Mouse (Mus musculus) skeletal muscle tissue, adult 2 months (tissue): Measurements from ENCODE around the gene Ppp1r35.
"Not testable (repeated sequence)": the region's sequence is repeated elsewhere in the genome, so short reads cannot be mapped to it uniquely, and the experiment has no call there.

Experiments used
- DNase-seq: peaks from one replicate; pipeline ENCODE4 v3.0.0-alpha.2; 2012; ENCODE audit warnings: low read depth, low spot score

Gene Ppp1r35

DNA sequence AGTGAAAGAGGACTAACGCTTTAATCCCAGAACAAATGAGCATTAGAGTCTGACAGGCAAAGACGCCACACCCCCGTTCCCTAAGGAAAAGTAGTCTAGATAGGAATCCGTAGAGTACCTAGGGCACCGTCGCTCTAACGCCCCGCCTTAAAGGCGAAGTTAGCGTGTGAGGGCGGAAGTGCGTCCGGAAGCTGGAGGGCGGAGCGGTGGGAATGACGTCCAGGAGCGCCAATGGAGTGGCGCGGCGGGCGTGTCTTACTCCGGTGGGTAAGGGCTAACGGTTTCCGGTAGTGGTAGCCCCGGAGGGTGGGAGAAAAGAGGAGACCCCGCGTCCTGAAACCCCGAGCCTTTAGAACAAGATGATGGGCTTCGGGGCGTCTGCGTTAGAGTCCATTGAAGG is at the start of gene Ppp1r35:
Ppp1r35 (plus strand) TSS at position 215 of the 400 bp plus-strand sequence.
- DNase-seq: peak; percentile 94

DNA sequence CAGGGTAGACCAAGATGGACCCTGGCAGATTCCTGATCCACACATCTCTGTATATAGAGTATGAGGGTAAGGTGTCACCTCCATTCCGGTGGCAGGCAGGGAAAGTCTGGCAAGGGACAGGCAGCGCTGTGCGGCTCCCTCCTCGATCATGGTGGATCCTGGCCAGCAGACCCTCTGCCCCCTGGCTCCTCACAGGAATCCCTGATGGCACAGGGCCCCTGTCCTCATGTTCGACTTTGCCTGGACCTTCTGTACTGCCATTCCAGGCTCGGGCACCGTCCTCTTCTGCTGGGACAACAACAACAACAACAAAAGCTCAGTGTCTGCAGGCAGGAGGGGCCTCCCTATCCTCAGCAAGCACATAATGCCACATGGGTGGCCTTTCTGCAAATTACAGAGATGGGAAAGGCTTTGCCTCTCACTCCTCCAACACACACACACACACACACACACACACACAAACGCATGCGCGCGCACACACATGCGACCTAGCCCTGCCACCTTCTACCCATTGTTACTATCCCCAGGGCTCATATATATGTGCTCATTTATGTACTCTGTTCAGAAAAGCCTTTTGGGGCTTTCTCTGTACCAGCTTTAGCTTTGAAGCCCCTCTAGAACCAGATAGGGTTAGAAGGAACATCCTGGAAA is 44.9 kb upstream of the Ppp1r35 start:
- no peak for DNase-seq

DNA sequence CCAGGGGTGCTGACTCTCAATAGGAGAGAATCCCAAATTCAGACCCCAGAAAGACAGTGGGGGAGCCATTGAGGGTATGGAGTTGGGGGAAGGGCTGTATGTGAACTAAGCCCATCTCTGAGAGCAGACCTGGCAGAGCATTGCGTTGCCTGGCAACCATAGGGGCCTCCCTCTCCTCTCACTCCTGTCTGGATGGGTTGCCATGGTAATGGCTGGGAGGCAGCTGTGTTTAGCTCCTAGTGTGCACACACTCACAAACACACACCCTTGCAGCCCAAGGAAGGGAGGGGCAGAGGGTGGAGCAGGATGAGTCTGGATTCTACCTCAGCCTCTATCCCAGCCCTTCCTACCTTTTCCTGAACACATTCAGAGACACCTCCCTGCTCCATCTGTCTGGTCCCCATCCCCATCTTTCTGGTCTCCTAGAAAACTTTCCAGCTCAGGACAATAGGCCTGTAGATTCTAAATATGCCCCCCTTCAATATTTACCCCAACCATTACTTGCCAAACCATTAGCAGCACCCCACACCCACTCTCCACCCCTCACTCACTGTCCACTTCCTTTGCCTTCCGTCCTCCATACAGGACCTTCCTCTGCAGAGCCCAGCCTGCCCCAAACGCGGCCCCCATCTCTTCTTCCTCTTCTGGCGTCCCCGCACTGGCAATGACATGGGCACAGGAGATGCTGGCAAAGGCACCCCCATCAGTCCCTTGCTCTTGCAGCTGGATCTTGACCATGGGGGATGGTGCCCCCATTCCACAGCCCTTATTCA is 44.2 kb upstream of the Ppp1r35 start:
- DNase-seq: no peak

DNA sequence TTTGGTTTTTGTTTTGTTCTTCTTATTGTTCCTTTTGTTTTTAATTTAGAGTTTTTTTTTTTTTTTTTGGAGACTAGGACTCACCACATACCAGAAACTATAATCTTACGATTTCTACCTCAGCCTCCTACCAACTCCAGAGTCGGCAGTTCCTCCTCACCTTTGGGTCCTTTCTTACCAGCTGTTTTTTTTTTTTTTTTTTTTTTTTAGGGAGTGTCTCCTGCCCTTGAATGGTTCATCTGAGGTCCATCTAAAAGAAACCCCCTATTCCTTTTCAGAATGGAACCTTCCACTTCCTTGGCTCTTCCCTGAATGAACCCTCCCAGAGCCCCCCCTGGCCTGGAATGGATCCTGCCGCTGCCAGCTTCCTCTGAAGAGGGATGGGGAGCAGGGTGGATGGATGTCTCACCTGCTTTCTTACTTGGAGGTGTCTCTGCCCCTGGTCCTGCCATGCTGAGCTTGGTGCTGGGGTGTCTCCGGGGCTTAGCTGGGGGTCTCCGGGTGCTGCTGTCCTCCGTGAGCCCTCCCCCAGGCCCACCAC is 41.2 kb upstream of the Ppp1r35 start:
- DNase-seq: no peak

DNA sequence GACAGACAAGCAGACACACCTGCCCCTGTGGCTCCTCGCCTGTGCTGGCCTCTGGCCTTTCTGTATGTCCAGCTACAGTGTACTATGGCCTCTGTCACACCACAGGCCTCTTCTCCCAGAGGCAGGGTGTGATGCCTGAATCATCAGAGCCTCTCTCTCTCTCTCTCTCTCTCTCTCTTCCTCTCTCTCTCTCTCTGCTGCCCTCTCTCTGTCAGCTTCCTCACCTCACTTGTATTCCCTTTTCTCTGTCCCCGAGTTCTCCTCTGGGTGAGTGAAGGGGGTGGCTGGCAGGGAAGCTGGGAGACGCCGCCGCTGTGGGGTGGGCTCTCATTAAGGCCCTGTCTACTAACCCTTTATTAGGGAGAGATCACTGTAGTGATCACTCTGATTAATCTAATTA is 40.1 kb upstream of the Ppp1r35 start:
- DNase-seq: no peak

DNA sequence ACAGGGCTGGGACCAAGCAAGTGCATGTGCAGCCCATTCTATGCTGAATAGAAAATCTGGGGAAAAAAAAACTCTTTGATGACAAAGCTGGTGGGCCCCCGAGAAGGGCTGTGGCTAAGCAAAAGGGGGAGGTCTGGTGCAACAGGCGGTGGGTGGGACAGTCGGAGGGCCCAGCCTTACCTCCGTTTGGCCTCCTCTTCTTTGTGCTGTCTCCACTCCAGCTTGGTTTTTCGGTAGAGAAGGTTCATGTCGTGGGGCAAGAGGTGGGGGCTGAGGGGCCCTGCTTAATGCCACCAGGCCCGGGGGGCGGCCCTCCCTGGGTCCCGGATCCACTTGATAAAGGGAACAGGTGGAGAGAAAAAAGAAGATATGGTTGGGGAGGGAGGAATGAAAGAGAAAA is 39.2 kb upstream of the Ppp1r35 start:
- no peak for DNase-seq

DNA sequence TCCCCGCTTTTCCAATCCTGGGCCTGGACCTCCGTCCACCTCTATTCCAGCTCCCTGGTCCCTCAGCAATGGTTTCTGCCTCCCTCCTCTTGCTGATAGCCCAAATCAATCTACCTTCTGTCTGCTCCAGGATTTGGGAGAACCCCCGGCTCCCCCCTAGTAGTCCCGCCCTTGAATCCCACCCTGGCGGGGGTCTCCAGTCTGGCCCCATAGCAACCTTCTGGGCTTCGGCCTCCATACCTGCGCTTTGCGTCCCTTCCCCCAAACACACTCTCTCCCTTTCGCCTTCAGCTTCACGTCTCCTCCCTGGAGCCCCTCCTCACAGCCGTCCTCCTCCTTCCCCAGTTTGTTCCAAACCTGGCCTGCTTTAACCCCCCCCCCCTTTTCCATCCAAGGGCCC is 38.1 kb upstream of the Ppp1r35 start:
- no peak for DNase-seq

DNA sequence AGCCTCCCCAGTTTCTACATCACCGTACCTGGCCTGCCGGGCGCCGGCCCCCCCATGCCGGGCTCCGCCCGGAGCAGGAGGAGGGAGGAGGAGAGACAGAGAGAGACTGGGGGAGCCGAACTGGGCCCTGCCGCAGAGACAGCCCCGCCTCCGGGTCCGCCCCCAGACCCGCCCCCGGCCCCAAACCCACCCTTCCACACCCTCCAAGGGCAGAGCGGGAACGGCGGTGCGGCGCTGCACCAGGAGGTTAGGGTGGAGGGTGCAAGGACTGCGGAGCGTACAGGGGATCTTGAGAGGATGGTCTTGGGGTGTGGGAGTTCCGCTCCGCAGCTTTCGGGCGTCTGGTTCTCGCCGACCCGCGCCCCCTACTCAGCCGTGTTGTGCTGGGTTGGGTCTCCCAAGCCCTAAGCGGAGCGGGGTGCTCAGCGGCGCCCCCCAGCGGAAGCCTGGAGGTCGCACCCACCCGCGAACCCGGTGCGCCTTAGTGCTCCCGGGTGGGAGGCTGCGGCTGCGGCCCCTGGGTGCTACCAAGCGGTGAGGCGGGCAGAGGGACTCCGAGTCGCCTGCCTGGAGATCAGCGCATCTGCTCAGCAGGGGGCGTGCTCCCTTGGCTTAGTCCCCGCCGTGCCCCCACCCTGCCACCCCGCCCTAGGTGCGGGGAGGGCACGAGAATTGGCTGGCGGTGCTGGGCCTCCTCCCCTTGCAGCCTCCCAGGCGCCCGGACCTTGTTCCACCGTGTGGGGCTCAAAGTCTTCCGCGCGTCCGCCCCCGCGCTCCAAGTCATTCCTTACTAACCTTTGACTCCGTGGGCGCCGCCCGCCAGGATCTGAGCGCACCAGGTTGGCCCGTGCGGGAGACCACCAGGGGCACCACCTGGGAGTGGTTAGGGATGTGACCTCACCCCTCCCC is 37.4 kb upstream of the Ppp1r35 start, which contains the start of gene Nyap1:
Nyap1 (minus strand) TSS at position 585 of the 909 bp plus-strand sequence.
- no peak for DNase-seq

DNA sequence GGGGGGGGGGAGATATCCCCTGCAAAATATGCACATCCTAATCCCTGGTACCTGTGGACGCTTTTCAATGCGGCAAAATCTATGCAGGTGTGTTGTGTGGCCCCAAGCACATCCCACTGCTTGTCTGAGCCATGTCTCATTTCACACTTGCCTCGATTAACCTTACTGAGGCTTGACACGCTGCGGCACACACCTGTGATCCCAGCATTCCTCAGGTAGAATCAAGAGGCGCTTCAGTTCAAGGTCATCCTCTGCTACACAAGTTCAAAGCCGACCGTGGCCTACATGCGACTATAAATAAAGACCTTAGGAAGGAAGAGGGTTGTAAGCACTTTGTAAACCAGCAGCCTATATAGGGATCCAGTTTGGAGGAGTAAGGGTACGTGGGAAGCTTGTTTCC is 36.6 kb upstream of the Ppp1r35 start:
- no peak for DNase-seq

DNA sequence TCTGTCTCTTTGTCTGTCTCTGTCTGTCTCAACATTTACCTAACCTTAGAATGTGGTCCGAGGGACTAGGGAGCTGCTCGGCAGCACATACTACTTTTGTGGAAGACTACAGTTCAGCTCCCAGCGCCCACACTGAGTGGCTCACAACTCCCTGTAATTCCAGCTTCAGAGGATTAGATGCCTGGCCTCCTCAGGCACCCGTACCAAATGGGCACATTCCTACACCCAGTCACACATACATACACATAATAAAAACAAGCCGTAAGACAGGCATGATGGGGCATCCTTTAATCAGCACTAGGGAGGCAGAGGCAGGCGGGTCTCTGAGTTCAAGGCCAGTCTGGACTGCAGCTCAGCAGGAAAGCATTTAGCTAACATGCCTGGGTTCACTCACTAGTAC is 35.8 kb upstream of the Ppp1r35 start:
- no peak for DNase-seq

DNA sequence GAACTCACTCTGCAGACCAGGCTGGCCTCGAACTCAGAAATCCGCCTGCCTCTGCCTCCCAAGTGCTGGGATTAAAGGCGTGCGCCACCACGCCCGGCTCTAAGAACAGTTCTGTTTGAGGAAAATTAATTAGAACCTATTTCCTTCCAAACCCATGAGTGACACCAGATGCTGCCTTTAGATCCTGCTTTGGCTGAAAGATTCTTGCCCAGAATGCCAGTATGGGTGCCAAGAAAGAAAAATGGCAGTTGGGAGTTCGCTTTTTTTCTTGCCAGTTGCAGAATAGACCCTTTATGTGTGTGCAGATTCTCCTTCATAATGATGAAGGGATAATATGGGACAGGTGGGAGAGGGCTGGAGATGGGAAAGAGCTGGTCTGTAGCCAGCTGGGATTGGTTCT is 34.5 kb upstream of the Ppp1r35 start:
- no peak for DNase-seq

DNA sequence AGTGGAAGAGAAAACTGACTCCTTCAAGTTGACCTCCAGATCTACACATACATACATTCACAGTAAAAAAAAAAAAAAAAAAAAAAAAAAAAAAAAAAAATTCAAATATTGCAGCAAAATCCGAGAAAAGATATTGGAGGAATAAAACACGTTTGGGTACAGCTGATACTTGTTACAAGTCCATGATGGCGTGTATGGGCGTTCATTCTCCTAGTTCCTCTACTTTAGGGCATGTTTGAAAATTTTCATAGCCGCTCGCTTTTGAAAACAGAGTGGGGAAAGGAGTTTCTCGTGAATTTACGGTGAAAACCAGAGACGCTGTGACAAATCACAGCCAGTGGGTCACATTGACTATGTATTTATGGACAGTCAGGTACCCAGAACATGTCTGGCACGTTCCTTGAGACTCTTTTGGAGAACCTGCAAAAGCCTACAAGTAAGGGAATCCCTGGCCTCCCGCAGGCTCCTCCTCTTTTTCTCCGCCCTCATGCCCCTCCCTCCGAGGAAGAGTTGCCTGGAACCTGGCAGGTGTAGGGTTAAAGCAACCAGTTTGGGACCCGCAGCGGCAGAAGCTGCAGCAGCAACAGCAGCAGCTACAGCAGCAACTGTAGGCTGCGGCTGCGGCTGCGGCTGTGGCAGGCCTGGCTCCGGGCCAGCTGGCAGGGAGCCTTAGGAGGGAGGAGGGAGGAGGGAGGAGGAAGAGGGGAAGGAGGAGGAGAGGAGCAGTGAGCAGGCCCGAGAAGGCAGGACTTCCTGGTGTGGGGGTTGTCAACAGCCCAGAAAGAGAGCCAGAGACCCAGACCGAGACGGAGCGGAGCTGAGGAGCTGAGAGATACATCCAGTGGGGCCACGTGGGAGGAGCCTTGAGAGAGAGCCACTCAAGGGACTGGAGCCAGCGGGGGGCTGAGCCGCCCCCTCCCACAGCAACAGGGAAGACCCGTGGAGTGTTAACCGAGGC is 33.2 kb upstream of the Ppp1r35 start, which contains the start of gene Tsc22d4:
Tsc22d4 (plus strand) TSS at position 517 of the 958 bp plus-strand sequence.
- DNase-seq: peak; percentile 93

DNA sequence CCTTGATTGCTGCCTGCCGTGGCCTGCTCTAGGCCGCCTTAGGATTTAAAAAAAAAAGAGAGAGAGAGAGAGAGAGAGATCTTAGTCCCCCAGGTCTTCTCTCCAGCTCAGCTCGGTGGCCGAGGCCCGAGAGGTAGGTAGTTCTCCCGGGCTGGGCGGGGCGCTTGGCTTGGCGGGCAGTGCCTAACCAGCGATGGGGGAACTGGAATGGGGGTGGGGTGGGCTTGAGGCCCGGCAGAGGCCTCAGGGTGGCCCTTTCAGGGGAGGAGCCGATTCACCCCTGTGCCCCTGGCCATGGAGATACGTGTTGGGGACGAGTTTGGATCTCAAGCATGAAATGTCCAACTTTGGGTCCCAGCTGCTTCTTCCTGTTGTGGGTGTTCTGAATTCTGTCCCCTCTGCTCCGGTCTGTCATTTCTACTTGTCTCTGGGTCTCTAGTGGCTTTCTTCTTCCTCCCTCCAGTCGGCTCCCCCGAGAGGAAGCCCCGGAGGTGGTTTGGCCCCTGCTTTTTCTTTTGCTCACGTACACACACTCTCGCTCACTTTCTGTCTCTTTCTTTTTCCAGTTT is 32.3 kb upstream of the Ppp1r35 start:
- no peak for DNase-seq

DNA sequence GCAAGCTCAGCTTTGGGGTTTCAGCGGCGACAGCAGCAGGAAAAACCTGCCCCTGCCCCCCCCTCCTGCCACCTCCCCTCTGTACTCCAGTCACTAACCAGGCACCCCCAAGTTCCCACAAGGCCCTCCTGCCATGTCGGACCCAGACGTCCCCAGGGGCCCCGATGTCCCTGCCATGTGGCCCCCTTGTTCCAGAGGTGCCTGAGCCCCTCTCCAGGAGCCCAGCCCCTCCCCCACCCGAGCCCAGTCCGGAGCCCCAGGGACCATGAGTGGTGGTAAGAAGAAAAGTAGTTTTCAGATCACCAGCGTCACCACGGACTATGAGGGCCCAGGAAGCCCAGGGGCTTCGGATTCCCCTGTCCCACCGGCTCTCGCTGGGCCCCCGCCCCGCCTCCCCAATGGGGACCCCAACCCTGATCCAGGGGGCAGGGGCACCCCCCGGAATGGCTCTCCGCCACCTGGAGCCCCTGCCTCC is 31.8 kb upstream of the Ppp1r35 start:
- DNase-seq: no peak

DNA sequence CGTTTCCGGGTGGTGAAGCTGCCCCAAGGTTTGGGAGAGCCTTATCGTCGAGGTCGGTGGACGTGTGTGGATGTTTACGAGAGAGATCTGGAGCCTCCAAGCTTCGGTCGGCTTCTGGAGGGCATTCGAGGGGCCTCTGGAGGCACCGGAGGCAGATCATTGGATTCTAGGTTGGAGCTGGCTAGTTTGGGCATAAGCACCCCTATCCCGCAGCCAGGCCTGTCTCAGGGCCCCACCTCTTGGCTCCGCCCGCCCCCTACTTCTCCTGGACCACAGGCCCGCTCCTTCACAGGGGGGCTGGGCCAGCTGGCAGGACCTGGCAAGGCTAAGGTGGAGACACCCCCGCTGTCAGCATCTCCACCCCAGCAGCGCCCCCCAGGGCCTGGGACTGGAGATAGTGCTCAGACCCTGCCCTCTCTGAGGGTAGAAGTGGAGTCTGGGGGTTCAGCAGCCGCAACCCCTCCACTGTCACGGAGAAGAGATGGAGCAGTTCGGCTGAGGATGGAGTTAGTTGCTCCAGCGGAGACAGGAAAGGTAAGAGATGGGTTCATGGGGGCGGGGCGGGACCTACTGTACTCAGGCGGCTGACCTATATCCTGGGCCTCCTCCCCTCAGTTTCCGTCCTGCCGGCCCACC is 31.2 kb upstream of the Ppp1r35 start:
- DNase-seq: no peak

DNA sequence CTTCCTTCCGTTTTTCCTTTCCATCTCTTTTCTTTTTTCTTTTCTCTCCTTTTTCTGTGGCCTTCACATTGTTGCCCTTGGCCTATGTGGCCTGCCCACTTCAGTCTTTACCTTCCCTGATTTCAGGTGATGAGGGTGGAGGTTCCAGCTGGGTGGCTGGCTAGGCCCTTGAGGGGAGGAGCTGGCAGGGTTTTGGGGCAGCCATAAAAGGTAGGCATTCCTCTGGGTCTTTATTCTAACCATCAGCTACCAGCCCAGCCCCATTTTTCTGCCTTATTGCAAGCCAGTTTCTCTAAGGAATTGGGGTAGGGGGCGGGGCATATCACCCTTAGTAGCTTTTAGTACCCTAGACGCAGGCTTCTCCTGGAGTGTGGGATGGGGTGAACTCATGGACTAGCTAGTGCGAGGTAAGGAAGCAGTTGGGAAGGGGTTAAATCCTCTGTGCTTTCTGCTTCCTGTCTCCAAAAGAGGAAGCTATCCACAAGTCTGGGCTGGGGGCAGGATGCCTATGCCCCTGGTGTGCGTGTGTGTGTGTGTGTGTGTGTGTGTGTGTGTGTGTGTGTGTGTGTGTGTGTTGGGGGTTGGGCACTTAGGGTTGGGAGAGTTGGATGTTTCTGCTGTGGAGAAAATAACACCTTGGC is 30.4 kb upstream of the Ppp1r35 start:
- no peak for DNase-seq

DNA sequence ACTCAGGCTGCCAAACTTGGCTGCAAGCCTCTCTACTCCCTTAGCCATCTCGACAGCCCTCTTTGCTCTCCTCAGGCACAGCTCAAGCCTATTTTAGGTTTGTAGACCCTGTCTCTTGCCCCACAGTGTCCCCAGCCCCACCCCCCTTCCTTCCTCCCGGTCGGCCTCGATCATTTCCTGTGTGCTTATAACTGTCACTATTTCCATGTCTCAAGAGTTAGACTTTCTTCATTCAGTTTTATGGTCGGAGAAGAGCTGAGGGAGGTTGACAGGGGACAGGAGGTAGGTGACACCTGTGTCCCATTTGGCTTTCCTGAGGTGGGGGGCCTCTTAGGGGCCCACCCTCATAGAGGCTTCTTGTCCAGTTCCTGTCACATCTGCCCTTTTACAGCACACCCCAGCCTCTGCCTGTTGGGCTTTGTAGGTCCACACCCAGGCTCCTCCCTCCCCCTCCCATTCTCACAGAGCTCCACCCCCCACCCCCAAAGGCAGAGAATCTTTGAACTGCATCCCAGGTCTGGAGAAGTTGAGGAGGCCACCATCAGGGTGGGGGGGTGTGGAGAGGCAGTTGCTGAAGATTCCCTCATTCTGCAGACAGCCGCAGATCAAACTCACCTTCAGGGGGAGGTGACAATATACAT is 29.3 kb upstream of the Ppp1r35 start:
- no peak for DNase-seq

DNA sequence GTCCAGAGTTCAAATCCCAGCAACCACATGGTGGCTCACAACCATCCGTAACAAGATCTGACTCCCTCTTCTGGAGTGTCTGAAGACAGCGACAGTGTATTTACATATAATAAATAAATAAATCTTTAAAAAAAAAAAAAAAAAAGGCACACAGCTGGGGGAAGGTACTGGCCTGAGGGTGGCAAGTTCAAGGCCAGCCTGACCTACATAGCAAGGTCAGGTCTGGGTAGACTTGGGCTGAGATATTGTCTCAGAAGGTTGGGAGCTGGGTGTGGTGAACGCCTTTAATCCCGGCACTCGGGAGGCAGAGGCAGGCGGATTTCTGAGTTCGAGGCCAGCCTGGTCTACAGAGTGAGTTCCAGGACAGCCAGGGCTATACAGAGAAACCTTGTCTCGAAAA is 28.4 kb upstream of the Ppp1r35 start:
- DNase-seq: not testable (repeated sequence)
